Mouse (Mus musculus): Measurements from ENCODE around the gene Far2.

Gene Far2

DNA sequence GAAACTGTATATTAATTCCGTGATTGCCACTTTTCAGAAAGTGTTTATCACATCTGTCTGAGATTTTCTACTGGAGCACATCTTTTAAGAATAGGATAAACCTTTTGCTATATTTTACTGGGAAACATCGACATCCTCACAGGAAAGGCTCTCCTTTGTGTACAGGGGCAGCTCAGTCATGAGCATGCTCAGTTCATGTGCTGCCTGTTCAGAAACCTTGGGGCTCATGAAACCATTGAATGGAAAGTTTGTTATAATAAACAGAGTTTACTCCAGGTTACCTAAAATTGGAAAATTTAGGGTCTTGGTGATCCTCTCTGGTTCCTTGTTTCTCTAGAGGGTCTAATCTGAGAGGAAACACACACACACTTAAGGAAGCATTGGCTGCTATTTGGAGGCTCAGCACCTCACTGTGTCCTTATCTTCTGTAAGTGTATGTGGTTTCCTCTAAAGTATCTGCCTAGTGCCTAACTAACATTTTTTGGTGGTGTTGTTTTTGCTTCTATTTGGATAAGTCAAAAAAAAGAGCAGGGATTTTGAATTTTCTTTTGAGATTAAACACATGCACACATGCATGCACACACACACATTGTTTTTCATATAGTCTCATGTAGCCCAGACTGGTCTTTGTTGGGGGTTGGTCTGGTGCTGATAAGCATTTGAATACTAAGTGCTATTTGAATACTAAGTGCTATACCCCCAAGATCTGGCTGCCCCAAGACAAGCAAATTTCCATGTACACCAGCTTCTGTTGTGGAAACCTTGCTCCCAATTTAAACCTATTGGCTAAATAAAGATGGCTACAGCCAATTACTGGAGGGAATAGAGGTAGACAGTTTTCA, 171.4 kb downstream of the Far2 start:
- no peak for DNase-seq (ENCODE audit: low spot score)

DNA sequence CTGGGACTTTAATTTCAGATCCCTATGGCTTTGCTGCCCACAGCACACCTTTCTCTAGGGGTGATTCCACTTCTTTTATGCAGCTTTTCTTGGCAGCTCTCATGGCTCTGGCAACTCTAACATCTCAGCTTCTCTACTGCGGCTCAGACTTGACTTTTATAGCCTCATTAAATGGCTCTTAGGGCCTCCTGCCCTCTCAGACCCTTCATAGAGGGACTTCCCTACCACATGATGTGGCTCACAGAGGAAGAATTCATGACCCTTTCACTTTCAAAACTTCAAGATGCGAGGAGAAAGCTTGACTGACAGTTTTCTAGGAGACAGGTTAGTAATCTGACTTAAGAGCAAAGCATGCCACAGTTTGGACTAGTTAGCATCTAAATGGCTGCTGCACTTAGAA, 175.6 kb downstream of the Far2 start:
- no peak for DNase-seq (ENCODE audit: low spot score)

DNA sequence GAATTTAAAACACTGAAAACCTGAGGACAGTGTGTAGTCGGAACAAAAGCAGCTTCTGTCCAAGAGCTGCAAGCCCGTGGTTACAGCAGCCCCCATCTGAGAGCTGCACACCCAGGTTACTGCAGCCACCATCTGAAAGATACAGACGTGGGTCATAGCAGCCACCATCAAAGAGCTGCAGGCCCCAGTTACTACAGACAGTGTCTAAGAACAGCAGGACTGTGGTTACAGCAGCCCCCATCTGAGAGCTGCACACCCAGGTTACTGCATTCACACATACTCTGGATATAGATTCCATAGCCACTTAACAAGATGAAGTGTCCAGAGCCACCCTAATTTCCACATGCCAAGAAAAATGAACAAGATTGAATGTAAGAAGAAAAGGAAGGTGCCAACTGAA, 180.5 kb downstream of the Far2 start:
- DNase-seq (ENCODE audit: low spot score): no peak
